Mouse (Mus musculus): ENCODE results near the gene Izumo3. TPM values are rescaled to one million over a fixed set of nuclear protein-coding genes. Genes with fewer than 3 reads are reported as not detected.

The Izumo3 gene
- not detected for polyA plus RNA-seq (2015; fragmentation: Illumina TruSeq; extraction: RNeasy Lipid Tissue Mini Kit (QIAGEN cat#74804); ENCODE audit: insufficient read depth, low replicate concordance)

GRCm38 (mm10) chr4:92147134-92147533 is at the start of gene Izumo3:
Gene Izumo3, minus strand, starts transcription at chr4:92147234.

GRCm38 (mm10) chr4:92191649-92192048 is 44.6 kb upstream of the Izumo3 start, which contains the start of gene Gm12666:
Gene Gm12666, minus strand, starts transcription at chr4:92191749.

Other genes with a start within 250 kb of the Izumo3 start
- gene Gm12666, start 44.5 kb upstream of the Izumo3 start, polyA plus RNA-seq (2015; fragmentation: Illumina TruSeq; extraction: RNeasy Lipid Tissue Mini Kit (QIAGEN cat#74804); ENCODE audit: insufficient read depth, low replicate concordance) = not detected

Data from spleen, adult 10 weeks (tissue).